Mouse (Mus musculus) kidney, adult 9 months (tissue): Measurements from ENCODE around the gene Tpgs1.

Source experiments
- DNase-seq: peaks from one replicate; pipeline ENCODE4 v3.0.0; 2022

Gene Tpgs1

GRCm38 (mm10) chr10:79668771-79669575 lies at the start of gene Tpgs1:
Gene Tpgs1 (plus strand): TSS chr10:79669369.
- DNase-seq, result peak; percentile 95

- no peak for DNase-seq
Observed at GRCm38 (mm10) chr10:79623950-79624349, 45.2 kb upstream of the Tpgs1 start.

DNA sequence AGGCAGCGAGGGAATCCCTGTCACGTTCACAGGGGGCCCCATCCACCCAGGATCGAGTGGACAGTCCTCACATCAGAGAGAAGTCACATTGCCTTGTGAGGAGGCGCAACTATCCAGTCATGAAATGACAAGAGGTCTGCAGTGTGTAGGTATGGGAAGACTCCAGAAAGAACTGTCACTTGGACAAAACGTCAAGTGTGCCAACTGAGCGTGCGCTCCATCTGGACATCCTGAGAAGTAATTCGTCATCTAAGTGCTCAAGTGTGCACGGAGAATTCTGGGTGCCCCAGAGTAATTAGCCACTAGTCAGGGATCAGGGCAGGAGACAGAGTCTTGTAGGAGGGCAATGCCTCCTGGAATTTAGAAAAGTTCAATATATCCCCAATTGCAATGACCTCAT lies 43.8 kb upstream of the Tpgs1 start:
- DNase-seq, result no peak

- DNase-seq, result no peak
Observed at GRCm38 (mm10) chr10:79626156-79626555, 43.0 kb upstream of the Tpgs1 start.

GRCm38 (mm10) chr10:79628377-79628776 lies 40.8 kb upstream of the Tpgs1 start:
- DNase-seq, result no peak

- no peak for DNase-seq
Observed at GRCm38 (mm10) chr10:79631432-79631831, 37.7 kb upstream of the Tpgs1 start.

- no peak for DNase-seq
Observed at GRCm38 (mm10) chr10:79633006-79633777, 36.0 kb upstream of the Tpgs1 start.

DNA sequence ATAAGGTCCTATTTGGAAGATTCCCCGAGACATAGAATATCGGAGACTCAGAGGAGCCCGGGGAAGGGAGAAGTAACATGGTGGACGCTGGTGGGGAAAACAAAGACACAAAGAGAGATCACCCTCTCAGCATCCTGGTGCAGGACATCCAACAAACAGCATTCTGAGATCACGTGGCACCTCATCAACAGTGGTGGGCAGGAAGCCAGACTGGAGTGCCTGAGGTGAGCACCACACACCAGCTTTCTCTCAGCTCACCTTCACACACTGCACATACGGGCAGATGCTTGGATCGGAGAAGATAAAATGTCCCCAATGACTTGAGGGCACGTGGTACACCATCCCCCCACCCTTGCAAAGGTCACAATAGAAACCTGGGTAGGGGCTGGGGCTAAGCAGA lies 32.9 kb upstream of the Tpgs1 start:
- no peak for DNase-seq

GRCm38 (mm10) chr10:79637128-79638110 lies 31.8 kb upstream of the Tpgs1 start, which contains the start of gene Shc2:
Gene Shc2 (minus strand): TSS chr10:79637918.
- DNase-seq, result no peak

GRCm38 (mm10) chr10:79638486-79639204 lies 30.5 kb upstream of the Tpgs1 start:
- no peak for DNase-seq

DNA sequence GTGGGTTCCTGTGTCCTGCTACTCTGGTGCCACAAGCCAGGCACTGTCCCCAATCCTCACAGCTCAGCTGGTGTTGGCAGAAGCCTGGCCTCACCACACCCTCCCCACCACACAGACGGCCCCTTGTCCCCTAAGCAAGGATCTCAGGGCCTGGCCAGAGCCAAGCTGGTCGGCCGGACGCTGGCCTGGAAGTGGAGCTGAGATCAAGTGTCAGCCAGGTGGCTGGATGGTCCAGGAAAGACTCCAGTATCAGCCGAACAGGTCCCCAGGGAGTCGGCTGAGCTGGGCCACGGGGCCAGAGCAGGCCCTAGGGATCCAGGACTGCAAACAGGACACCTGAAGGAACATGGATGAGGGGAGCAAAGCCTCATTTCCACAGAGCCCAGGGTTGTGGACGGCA lies 23.5 kb upstream of the Tpgs1 start, which contains the start of gene Odf3l2:
Gene Odf3l2 (minus strand): TSS at position 28 of the 400 bp plus-strand sequence.
- DNase-seq, result no peak

DNA sequence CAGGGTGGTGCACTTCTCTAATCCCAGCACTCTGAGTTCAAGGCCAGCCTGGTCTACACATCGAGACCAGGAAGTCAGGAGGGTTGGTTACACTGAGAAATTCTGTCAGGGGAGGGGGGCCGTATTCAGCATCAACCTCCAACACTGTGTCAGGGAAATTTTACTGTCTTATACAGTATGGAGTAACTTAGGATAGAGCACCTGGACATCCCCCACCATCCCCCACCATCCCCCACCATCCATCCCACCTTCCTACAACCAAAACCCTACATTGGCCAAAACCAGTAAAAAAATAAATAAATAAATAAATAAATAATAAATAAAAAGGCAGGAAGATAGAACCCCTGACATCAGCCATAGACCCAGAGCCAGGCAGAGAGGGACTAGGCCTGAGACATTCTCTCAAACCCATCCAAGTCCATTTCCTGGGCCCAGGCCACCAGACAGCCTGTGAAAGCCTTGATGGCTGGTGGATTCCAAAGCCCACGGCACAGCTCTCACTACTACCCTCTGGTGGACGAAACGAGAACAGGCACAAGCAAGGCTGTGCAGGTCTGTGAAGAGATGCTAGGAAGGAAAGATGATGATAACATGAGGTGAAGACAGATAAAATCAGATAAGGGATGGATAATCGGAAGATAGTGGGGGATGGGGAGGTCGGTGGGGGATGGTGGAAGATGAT lies 20.0 kb upstream of the Tpgs1 start:
- peak; percentile 73 for DNase-seq

DNA sequence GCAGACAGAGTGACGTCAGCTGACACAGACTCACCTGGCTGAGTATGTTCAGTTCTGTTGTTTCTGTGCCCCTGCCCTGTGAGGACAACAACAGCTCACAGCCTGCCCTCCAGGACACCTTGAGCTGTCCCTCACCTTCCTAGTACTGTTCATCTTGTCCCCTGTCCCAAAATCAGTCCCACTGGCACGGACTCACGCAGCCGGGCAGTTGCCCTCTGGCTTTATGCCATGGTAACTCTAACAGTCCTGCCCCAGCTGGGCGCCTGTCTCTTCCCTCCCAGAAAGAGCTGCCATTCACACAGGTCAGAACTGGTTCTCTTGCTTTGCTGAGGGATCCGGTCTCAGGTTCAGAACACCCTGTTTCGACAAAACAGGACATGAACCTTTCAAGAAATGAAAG lies 16.4 kb upstream of the Tpgs1 start:
- no peak for DNase-seq

DNA sequence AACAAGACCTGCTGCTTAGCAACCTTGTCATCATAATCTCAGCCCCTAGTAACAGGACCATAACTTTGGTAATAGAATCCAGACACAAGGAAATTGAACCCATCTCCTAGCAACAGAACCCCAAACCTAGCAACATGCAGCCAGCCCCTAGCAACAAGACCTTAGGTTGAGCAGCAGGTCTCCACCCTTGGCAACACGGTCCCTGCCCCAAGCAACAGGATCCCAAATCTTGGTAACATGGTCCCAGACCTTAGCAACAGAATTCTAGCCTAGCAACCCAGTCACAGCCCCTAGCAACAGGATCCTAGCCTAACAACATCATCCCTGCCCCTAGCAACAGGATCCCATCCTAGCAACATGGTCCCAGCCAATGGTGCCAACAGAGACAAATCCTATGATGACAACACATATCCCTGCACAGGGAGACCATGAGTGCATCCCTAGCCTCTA lies 14.2 kb upstream of the Tpgs1 start:
- DNase-seq, result no peak

DNA sequence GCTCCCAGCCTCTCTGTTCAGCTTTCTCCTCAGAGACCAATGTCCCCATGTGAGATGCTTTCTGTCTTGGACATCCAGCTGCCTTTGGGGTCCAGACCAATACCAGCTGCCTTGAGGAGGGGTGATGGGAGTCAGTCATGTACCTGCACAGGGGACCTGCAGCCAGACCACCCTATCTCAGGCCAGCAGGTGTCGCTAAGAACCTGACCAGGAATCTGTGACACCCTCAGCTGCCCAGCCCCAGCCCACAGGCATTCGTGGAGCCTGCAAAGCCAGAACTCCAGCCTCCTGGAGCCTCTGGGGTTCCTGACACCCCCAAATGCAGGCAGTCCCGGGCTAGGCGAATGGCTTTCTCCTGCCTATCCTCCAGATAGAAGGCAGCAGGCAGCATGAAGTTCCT lies 10.3 kb upstream of the Tpgs1 start:
- DNase-seq, result no peak

GRCm38 (mm10) chr10:79660298-79660697 lies 8.9 kb upstream of the Tpgs1 start:
- no peak for DNase-seq

GRCm38 (mm10) chr10:79661861-79662260 lies 7.3 kb upstream of the Tpgs1 start:
- DNase-seq, result no peak

DNA sequence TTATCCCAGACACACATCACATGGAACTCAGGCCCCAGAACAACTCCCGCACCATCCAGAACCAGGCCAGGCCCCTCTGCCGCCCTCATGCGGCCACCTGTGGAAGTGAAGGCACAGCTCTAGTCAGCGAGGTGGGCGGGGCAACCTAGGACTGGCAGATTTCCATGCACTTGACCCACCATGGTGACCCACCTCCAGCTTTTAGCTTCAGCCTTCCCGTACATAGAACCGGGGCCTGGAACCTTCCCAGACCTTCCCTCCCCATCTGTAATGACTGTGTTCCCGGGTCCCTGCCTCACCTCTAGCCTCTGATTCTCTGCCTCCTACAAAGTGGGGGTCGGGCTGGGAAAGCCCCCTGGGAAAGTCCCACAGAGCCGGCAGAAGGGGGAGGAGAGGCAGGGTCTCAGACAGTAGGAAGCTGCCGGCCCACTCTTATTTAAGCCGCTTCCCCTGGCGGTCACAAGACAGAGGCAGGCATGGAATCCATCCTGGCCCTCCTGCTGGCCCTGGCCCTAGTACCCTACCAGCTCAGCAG lies 5.0 kb upstream of the Tpgs1 start, which contains the start of gene Madcam1:
Gene Madcam1 (plus strand): TSS at position 429 of the 535 bp plus-strand sequence.
- DNase-seq, result peak; percentile 75

DNA sequence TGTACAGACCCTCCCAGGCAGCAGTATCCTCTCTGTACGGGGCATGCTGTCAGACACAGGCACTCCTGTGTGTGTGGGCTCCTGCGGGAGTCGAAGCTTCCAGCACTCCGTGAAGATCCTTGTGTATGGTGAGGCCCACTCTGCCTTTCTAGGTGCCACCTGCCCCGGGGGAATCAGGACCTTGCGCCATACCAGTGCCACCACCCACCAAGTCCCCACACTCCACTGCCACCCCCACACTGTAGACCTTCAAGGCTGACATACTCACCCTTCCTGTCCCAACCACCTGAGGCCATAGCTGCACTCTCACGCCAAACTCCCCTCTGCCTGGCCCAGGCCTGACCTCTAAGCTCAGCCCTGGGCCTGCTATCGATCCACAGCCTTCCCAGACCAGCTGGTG lies 4.1 kb upstream of the Tpgs1 start:
- no peak for DNase-seq

- no peak for DNase-seq
Observed at GRCm38 (mm10) chr10:79666493-79666892, 2.7 kb upstream of the Tpgs1 start.

GRCm38 (mm10) chr10:79668076-79668475 lies 1.1 kb upstream of the Tpgs1 start:
- DNase-seq, result no peak
